8 mouse cellular contexts compared by ENCODE assay signal in the genomic region with DNA sequence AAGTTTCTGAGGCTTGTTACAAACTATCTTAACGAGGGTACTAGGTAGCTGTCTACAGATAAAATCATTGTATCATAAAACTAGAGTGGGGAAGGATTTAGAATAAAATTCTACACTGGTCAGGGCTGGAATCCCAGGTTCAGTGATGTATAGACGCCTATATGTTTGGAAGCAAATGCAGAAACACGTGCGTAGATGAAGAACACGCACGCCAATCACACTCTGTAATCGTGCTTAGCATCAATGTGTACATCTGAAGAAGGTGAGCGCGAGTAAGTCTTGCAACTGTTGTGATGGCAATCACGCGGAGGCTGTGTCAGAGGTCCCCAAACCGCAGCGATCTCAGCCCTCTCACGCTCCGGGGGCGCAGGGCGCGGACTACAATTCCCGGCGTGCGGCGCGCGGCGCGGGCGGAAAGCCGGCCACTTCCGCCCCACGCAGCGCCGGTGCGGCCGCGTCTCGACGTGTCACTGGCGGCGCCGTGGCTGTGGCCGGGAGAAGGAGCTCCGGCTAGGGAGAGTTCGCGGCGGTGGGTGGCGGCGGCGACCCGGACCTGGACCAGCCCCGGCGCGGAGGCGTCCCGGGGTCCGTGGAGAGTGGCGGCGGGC. TPM values are rescaled to one million over a fixed set of nuclear protein-coding genes. Genes with fewer than 3 reads are reported as not detected.
DNase-seq lines count a peak whose midpoint lies in the region; ATAC-seq and TF ChIP-seq lines count a peak whose summit lies in the region.

Clint1 (plus strand) TSS at position 536 of the 608 bp plus-strand sequence.

- peak; percentile 77 for TF ChIP-seq POLR2A in ES-Bruce4 (IDR thresholded peaks at IDR 0.05; ENCODE audit: insufficient read depth, low read length)
- TF ChIP-seq POLR2A in lung, adult 2 months (IDR thresholded peaks at IDR 0.05; ENCODE audit: borderline replicate concordance, extremely low read depth, low read depth, low read length) = no peak; the same call in 1 of the 2 replicates

- no peak within 1 kb of the TSS for H3K27ac ChIP-seq in ES-Bruce4 (ENCODE audit: insufficient read depth, low read length)
- H3K27ac ChIP-seq in forebrain, embryonic 15.5 days (replicated peaks) = peak within 1 kb of the TSS; percentile 54

- no peaks in the 10 kb centered on the region for H3K9me3 ChIP-seq in ES-Bruce4 (replicated peaks; ENCODE audit: control insufficient read depth, insufficient read depth, low read length, poor library complexity, severe bottlenecking)
- no peaks in the 10 kb centered on the region for H3K9me3 ChIP-seq in forebrain, embryonic 15.5 days

- peak; percentile 68 for DNase-seq in heart, postnatal 25 days (ENCODE audit: low spot score)
- DNase-seq in layer of hippocampus, adult 18-20 months (ENCODE audit: low spot score in 2 of 2) = peak; percentile 81 to 83
- peak; percentile 80 for DNase-seq in lung, adult 2 months
- peak; percentile 79 to 80 for DNase-seq in thymus, adult 18-20 months

- H3K9ac ChIP-seq in ES-Bruce4 (ENCODE audit: low read depth, poor library complexity, severe bottlenecking) = peak within 1 kb of the TSS; percentile 85
- peak within 1 kb of the TSS; percentile 77 for H3K9ac ChIP-seq in forebrain, embryonic 15.5 days (replicated peaks)

- peaks cover 13% of the 10 kb centered on the region for H3K36me3 ChIP-seq in ES-Bruce4 (ENCODE audit: control insufficient read depth, insufficient read depth, low read length, poor library complexity, severe bottlenecking)
- H3K36me3 ChIP-seq in forebrain, embryonic 15.5 days = no peaks in the 10 kb centered on the region

- no peak for TF ChIP-seq EP300 in ES-Bruce4 (IDR thresholded peaks at IDR 0.05; ENCODE audit: insufficient read depth, low read depth, low read length)

- peak within 1 kb of the TSS; percentile 78 for H3K4me3 ChIP-seq in ES-Bruce4 (ENCODE audit: low read depth, low read length)
- H3K4me3 ChIP-seq in forebrain, embryonic 15.5 days = peak within 1 kb of the TSS; percentile 69
- H3K4me3 ChIP-seq in lung, adult 2 months (replicated peaks; ENCODE audit: extremely low read depth, low read depth, low read length) = peak within 1 kb of the TSS; percentile 90

- TF ChIP-seq CTCF in ES-Bruce4 (IDR thresholded peaks at IDR 0.05; ENCODE audit: low read depth, low read length) = no peak
- TF ChIP-seq CTCF in lung, adult 2 months (IDR thresholded peaks at IDR 0.05; ENCODE audit: insufficient read depth, low read length) = no peak

- no peaks in the 10 kb centered on the region for H3K27me3 ChIP-seq in ES-Bruce4 (ENCODE audit: control insufficient read depth, insufficient read depth, low read length, poor library complexity, severe bottlenecking)
- no peaks in the 10 kb centered on the region for H3K27me3 ChIP-seq in forebrain, embryonic 15.5 days

- H3K4me1 ChIP-seq in ES-Bruce4 (ENCODE audit: control insufficient read depth, insufficient read depth, low read length) = no peaks in the 10 kb centered on the region
- peaks cover 27% of the 10 kb centered on the region for H3K4me1 ChIP-seq in forebrain, embryonic 15.5 days
- peaks cover 20% of the 10 kb centered on the region for H3K4me1 ChIP-seq in lung, adult 2 months (ENCODE audit: control insufficient read depth, insufficient read depth, low read length)

- ATAC-seq in cerebellum, adult (ENCODE audit: insufficient number of reproducible peaks, low FRiP score, low TSS enrichment) = peak; percentile 96
- ATAC-seq in forebrain, embryonic 15.5 days (replicated peaks) = peak; percentile 98
- ATAC-seq in neutrophil, adult 5-6 weeks (ENCODE audit: extremely low read depth, insufficient number of reproducible peaks, low FRiP score, poor library complexity, severe bottlenecking) = peak; percentile 63

- intact Hi-C loops in heart, postnatal 25 days (cut with DNase I) = no loop called here

- H3K4me2 ChIP-seq in forebrain, embryonic 15.5 days (replicated peaks) = peak within 1 kb of the TSS; percentile 54

- under 1% methylated on average over 49 of the region's 57 CpGs for WGBS in forebrain, embryonic 15.5 days
- WGBS in lung, adult 2 months = under 1% methylated on average over 56 of the region's 57 CpGs

RNA-seq across cellular contexts. Expression of gene Clint1, which starts in this region (rescaled TPM):
- polyA plus RNA-seq in ES-Bruce4 (2011; ENCODE audit: insufficient read depth, insufficient read length, low read depth, missing spikeins) = 76.2 and 77.6 TPM in 2 replicates
- 47.4 and 51.1 TPM in 2 replicates for polyA plus RNA-seq in forebrain, embryonic 15.5 days (2015; fragmentation: Nextera tagmentation; extraction: Ambion mirVana)
- 10 to 100 TPM; 36.0 to 36.4 TPM for total RNA-seq in heart, postnatal 25 days (2021)
- 10 to 100 TPM; 56.1 to 59.0 TPM for total RNA-seq in layer of hippocampus, adult 18-20 months (2021)
- polyA plus RNA-seq in lung, adult 2 months (2012; rRNA removed) = 37.1 and 51.8 TPM in 2 replicates
- 113 and 119 TPM in 2 replicates for total RNA-seq in neutrophil, adult 5-6 weeks (2017)
